Mouse (Mus musculus): Measurements from ENCODE around the gene Cd5.
A peak's percentile ranks its signal among the peaks of the same experiment; 100 is the strongest.

- TF ChIP-seq CTCF (IDR thresholded peaks at IDR 0.05; ENCODE audit: extremely low read depth, insufficient read length, insufficient replicate concordance, low read depth, low read length): peak; percentile 98; the same call in 1 of the 2 replicates
- no peak for TF ChIP-seq POLR2A (IDR thresholded peaks at IDR 0.05; ENCODE audit: low read depth, low read length)
These were observed 60.7 kb downstream of the Cd5 start, which contains the start of gene Pga5 for GRCm38 (mm10) chr19:10677915-10678771.
